Mouse (Mus musculus) kidney, adult 2 months (tissue): ENCODE results near the gene Rab27a. TPM values are rescaled to one million over a fixed set of nuclear protein-coding genes. Genes with fewer than 3 reads are reported as not detected.

ENCODE experiments used
- DNase-seq: peaks from one replicate; pipeline ENCODE4 v3.0.0; 2021
- H3K27ac ChIP-seq: fragments of 200-500 bp; 2 replicates; pipeline ENCODE4 v1.5.1; 2012; ENCODE audit warnings: low read depth, low read length, control low read depth, inconsistent platforms; ENCODE audit not compliant: insufficient read depth
- H3K27me3 ChIP-seq: fragments of 200-500 bp; replicated peaks from 2 replicates; pipeline ENCODE4 v1.6.1; 2012; ENCODE audit warnings: mild to moderate bottlenecking, moderate library complexity, low read length, inconsistent platforms; ENCODE audit not compliant: control insufficient read depth, insufficient read depth
- H3K36me3 ChIP-seq: fragments of 200-500 bp; 2 replicates; pipeline ENCODE4 v1.6.1; 2012; ENCODE audit warnings: mild to moderate bottlenecking, moderate library complexity, low read length, inconsistent platforms; ENCODE audit not compliant: control insufficient read depth, insufficient read depth
- H3K4me1 ChIP-seq: fragments of 200-500 bp; 2 replicates; pipeline ENCODE4 v1.6.1; 2011; ENCODE audit warnings: low read length; ENCODE audit not compliant: control insufficient read depth, insufficient read depth
- H3K4me3 ChIP-seq: fragments of 200-500 bp; 2 replicates; pipeline ENCODE4 v1.5.1; 2011; ENCODE audit warnings: mild to moderate bottlenecking, low read depth, low read length, control low read depth; ENCODE audit not compliant: insufficient read depth
- CTCF ChIP-seq: fragments of 200-500 bp; conservative IDR thresholded peaks from 2 replicates; pipeline ENCODE4 v1.5.1; 2011; ENCODE audit warnings: low read depth, mild to moderate bottlenecking, control low read depth, low read length, moderate library complexity, mixed read lengths; ENCODE audit not compliant: insufficient read depth, insufficient read length
- POLR2A ChIP-seq: fragments of 200-500 bp; IDR thresholded peaks from one replicate; pipeline ENCODE4 v1.6.1; 2011; ENCODE audit warnings: low read depth, low read length, control low read depth
- WGBS: fragments of 180-500 bp; shearing (Covaris S2); methylation state at CpG from one replicate; pipeline ENCODE4 v1.1.7; 2018; 5-methylcytosine and 5-hydroxymethylcytosine counted together
- polyA plus RNA-seq: library from polyadenylated mRNA; depleted of rRNA; stranded (reverse); fragments of >200 nt; gene quantifications from 2 replicates; pipeline ENCODE4 v1.2.3, GENCODE M21; 2012; rRNA removed

Gene Rab27a
- 8.0 and 9.4 TPM in 2 replicates for polyA plus RNA-seq

DNA sequence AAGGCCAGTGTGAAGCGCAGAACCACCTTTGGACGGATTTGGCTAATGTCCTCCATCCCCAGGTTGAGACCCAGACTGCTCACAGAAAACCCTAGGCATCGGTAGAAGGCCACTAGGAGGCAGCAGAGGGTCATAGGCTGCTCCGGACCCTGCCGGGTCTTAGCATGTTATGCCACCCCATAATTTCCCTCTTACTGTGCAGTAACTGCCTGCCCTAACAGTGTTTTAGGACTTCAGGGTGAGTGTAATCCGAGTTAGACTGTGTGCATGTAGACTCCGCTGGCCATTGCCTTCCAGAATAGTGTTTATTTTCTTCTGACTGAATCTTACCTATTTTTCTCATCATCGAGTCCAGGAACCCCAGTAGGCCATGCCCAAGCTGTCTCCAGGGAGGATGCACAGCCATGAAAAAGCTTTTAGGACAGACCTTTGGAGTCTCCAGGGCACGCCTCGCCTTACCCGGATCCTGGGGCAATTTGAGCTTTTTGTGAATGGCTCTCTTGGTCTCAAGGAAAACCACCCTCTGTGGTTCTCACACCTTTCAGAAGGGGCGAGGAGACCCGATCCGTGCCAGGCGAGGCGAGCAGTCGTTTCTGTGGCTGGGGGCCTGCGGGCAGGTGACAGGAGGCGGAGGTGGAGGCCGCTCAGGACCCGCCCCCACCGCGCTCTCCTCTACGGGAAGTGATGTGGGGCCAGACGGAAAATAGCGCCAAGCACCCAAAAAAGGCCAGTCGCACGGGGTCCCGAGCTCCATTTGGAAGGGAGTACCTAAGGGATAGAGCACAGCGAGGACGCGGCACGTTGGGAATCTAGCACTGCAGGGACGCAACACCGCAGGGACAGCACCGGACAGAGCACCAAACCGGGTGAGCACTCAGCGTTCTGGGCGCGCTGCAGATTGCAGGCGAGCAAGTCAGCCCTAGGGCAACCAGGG is at the start of gene Rab27a:
Rab27a (plus strand) TSS at position 709 of the 934 bp plus-strand sequence.
- Histone ChIP-seq H3K36me3 (no peaks in the 10 kb centered on the region), H3K27ac (peak within 1 kb of the TSS; percentile 14), H3K27me3 (no peaks in the 10 kb centered on the region), H3K4me1 (peaks cover 3% of the 10 kb centered on the region; the same call in 1 of the 2 replicates), H3K4me3 (peak within 1 kb of the TSS; percentile 63)
- peak; percentile 91 for DNase-seq
- TF ChIP-seq POLR2A (no peak), CTCF (peak; percentile 93)
- WGBS: 1% methylated on average over 41 of the region's 41 CpGs

DNA sequence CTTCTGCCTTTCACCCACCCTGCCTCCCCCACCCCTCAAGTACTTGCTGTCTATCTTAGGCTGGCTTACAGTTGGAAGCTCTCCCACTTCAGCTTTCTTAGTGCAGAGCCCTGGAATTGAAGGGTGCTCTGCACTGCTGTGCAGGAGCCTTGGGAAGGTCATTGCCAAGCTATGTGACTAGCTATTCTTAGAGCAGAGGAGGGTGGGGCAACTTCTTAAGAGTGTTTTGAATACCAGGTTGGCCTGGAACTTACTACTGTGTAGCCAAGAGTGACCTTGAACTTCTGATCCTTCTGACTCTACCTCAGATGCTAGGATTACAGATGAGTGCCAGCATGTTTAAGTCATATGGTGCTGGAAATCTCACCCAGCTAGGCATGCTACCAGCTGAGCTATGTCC is 48.5 kb upstream of the Rab27a start:
- H3K36me3 ChIP-seq: no peaks in the 10 kb centered on the region; the same call in 1 of the 2 replicates
- H3K27ac ChIP-seq: no peak overlapping the region
- no peak for DNase-seq
- H3K4me1 ChIP-seq: peaks cover under 1% of the 10 kb centered on the region; the same call in 1 of the 2 replicates
- H3K4me3 ChIP-seq: no peak overlapping the region
- H3K27me3 ChIP-seq: no peaks in the 10 kb centered on the region
- TF ChIP-seq POLR2A (no peak), CTCF (no peak)

DNA sequence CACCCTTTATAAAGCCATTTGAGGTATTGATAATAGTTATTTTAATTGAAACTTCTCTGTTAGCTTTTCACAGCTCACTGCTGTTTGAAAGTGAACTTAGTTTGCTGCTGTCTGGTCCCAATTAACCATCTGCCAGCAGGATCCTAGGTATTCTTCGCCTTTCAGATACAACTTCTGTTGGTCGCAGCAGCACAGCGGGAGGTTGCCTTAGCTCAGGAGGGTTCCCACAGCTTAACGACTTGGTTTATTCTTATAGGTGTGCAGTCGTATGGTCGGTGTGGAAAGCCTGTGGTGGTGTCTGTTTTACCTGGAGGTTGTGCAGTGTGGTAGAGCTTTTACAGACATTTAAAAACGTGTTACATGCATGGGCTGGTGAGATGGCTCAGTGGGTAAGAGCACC is 47.8 kb upstream of the Rab27a start:
- 80% methylated on average over 7 of the region's 7 CpGs for WGBS
- no peak for TF ChIP-seq CTCF
- TF ChIP-seq POLR2A: no peak
- no peaks in the 10 kb centered on the region for H3K4me1 ChIP-seq
- H3K27ac ChIP-seq: no peak overlapping the region
- H3K4me3 ChIP-seq: no peak overlapping the region
- H3K36me3 ChIP-seq: no peaks in the 10 kb centered on the region; the same call in 1 of the 2 replicates
- no peaks in the 10 kb centered on the region for H3K27me3 ChIP-seq
- DNase-seq: no peak

DNA sequence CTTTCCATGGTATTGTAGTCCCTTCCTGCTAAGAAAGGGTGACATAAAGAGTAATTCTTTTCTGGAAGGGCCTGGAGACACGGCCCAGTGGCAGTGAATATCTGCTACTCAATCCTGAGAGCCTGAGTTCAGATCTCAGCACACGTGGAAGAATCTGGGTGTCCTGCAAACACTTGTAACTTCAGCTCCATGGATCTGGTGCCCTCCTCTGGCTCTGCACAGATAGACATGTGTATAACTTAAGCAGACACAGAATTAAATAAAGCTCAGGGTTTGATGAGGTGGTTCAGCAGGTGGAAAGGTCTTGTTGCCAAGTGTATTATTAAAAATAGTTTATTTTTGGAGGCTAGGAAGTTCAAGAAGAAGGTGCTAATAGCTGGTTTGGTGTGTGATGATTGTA is 44.2 kb upstream of the Rab27a start:
- TF ChIP-seq CTCF (0 out of 2 replicates have a peak, but pooled peaks have one; percentile 17), POLR2A (no peak)
- Histone ChIP-seq H3K27ac (no peak overlapping the region), H3K27me3 (no peaks in the 10 kb centered on the region), H3K36me3 (no peaks in the 10 kb centered on the region; the same call in none of the 2 replicates), H3K4me1 (no peaks in the 10 kb centered on the region), H3K4me3 (no peak overlapping the region)
- DNase-seq: no peak
- WGBS: 63% methylated on average over 2 of the region's 2 CpGs

DNA sequence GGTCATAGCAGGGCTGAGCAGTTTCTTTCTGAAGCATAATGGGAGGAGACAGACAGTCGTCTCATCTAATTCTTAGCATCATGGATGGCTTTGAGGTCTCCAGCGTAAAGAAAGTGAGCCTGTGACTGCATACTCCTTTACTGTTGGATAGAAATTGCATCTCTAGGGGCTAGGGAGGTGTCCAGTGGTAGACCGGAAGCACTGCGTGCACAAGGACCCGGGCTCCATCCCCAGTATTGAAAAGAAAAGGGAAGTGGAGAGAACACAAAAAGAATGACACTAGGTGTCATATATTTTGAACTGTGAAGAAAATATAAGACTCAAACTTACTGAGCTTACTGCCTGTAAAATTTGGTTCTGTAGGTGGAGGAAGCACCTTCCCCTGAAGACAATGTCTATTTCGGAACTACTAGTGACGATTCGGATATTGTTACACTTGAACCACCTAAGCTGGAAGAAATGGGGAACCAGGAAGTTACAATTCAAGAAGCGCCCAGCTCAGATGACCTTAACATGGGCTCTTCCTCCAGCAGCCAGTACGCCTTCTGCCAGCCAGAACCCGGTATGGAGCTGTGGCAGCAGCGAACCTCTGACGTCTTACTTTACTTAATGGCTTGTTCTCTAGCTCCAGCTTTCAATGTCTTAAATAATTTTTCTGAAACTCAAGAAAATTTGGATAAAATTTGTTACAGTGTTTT is 43.2 kb upstream of the Rab27a start:
- WGBS: 86% methylated on average over 13 of the region's 13 CpGs
- Histone ChIP-seq H3K4me1 (no peaks in the 10 kb centered on the region), H3K27ac (no peak overlapping the region), H3K4me3 (no peak overlapping the region), H3K36me3 (peaks cover 2% of the 10 kb centered on the region), H3K27me3 (no peaks in the 10 kb centered on the region)
- TF ChIP-seq CTCF (no peak), POLR2A (no peak)
- DNase-seq: no peak

DNA sequence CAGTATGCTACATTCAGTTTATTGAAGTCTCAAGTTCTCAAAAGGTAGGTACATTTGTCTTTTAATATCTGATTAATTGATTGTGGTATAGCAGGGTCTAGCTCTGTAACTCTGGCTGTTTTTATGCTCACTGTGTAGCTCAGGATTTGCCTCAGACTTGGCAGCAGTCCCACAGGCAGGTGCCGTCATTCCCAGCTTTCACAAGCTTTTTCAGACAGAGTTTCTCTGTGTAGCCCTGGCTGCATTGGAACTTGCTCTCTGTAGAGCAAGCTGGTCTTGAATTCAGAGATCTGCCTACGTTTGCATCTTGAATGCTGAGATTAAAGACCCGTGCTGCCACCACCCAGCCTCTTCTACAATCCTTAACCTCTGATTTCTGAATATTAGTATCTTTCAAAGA is 42.5 kb upstream of the Rab27a start:
- WGBS: 47% methylated on average over 3 of the region's 3 CpGs
- H3K4me1 ChIP-seq: no peaks in the 10 kb centered on the region
- DNase-seq: peak; percentile 19
- no peak overlapping the region for H3K4me3 ChIP-seq
- H3K36me3 ChIP-seq: peaks cover 4% of the 10 kb centered on the region
- no peak for TF ChIP-seq CTCF
- no peak for TF ChIP-seq POLR2A
- H3K27ac ChIP-seq: no peak overlapping the region
- no peaks in the 10 kb centered on the region for H3K27me3 ChIP-seq

DNA sequence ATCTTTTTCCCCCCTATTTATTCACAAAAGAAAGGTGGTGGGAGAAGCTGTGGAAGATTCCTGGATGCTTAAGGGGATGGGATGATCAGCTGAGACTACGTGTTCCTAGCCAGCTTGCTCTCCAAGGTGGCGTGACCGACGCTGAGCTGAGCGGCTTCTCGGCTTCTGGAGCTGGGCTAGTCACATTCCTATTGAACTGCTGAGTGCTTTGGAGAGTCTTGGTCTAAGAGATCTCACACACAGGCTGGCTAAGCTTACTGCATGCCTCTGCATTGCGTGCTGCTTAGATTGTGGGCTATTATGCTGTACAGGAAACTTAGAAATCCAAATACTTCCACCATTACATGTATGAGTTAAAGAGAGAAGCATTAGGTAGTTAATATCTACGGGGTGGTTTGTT is 40.6 kb upstream of the Rab27a start:
- WGBS: 90% methylated on average over 8 of the region's 8 CpGs

More for the DNA sequence above, 40.6 kb upstream of the Rab27a start:
- H3K36me3 ChIP-seq: peaks cover 4% of the 10 kb centered on the region
- H3K27ac ChIP-seq: no peak overlapping the region
- no peak overlapping the region for H3K4me3 ChIP-seq
- no peaks in the 10 kb centered on the region for H3K4me1 ChIP-seq
- no peak for TF ChIP-seq CTCF
- no peak for TF ChIP-seq POLR2A
- H3K27me3 ChIP-seq: no peaks in the 10 kb centered on the region
- no peak for DNase-seq
